ENCODE assay signal across 22 mouse cellular contexts in genomic region chr16:29840412-29840811, GRCm38 (mm10).
A peak's percentile ranks its signal among the peaks of the same experiment; 100 is the strongest.
DNase-seq lines count a peak whose midpoint lies in the region; ATAC-seq lines count a peak whose summit lies in the region.
"Had no signal": no experiment of that assay in that cellular context is flagged by ENCODE, and none has a peak within 500 bp of the region (broad histone marks: within the 10 kb centered on the region; RNA-seq: fewer than 3 reads in every experiment).

No protein-coding gene starts in this region.

- H3K4me1 ChIP-seq in hindbrain, embryonic 10.5 days (replicated peaks): peaks cover 57% of the 10 kb centered on the region
- peaks cover 16% of the 10 kb centered on the region for H3K4me1 ChIP-seq in hindbrain, embryonic 16.5 days (ENCODE audit: control insufficient read depth, insufficient read depth, low read depth, low read length)
- H3K4me1 ChIP-seq in limb, embryonic 10.5 days: peaks cover 63% of the 10 kb centered on the region
- peaks cover 65% of the 10 kb centered on the region for H3K4me1 ChIP-seq in liver, embryonic 12.5 days
- peaks cover 15% of the 10 kb centered on the region for H3K4me1 ChIP-seq in midbrain, embryonic 14.5 days (ENCODE audit: control insufficient read depth, insufficient read depth, low read length)

- no peak for ATAC-seq in hindbrain, embryonic 16.5 days
- ATAC-seq in liver, embryonic 12.5 days: peak; percentile 42; the same call in 1 of the 2 replicates
- no peak for ATAC-seq in midbrain, embryonic 14.5 days (ENCODE audit: low FRiP score, low TSS enrichment)
- no peak for ATAC-seq in megakaryocyte, adult 5-6 weeks (ENCODE audit: poor library complexity, severe bottlenecking)
- ATAC-seq: forebrain, embryonic 15.5 days; inflammation-experienced regulatory T-cells, adult 6 months had no signal

- H3K27ac ChIP-seq in hindbrain, embryonic 10.5 days: 0 out of 2 replicates have a peak overlapping the region, but pooled peaks have one; percentile 29
- no peak overlapping the region for H3K27ac ChIP-seq in hindbrain, embryonic 16.5 days (ENCODE audit: low read depth, low read length)
- peak overlapping the region; percentile 89 for H3K27ac ChIP-seq in limb, embryonic 10.5 days
- H3K27ac ChIP-seq in liver, embryonic 12.5 days: peak overlapping the region; percentile 17; the same call in 1 of the 2 replicates
- H3K27ac ChIP-seq in midbrain, embryonic 14.5 days (replicated peaks; ENCODE audit: low read depth, low read length): no peak overlapping the region
- H3K27ac ChIP-seq: forebrain, embryonic 15.5 days; heart, embryonic 13.5 days; hindbrain, embryonic 13.5 days; kidney, postnatal 0 days had no signal

- 73% methylated on average over 2 of the region's 2 CpGs for WGBS in hindbrain, embryonic 10.5 days
- 76% methylated on average over 2 of the region's 2 CpGs for WGBS in hindbrain, embryonic 16.5 days
- WGBS in limb, embryonic 10.5 days: 58% methylated on average over 2 of the region's 2 CpGs
- WGBS in liver, embryonic 12.5 days (ENCODE audit: insufficient replicate concordance): 10% methylated on average over 2 of the region's 2 CpGs
- WGBS in midbrain, embryonic 14.5 days: 87% methylated on average over 2 of the region's 2 CpGs

- H3K27me3 ChIP-seq in hindbrain, embryonic 10.5 days (ENCODE audit: insufficient read depth, poor library complexity, severe bottlenecking): peaks cover 91% of the 10 kb centered on the region
- H3K27me3 ChIP-seq in hindbrain, embryonic 16.5 days (replicated peaks; ENCODE audit: control insufficient read depth, insufficient read depth, low read length): peaks cover 12% of the 10 kb centered on the region
- H3K27me3 ChIP-seq in limb, embryonic 10.5 days (ENCODE audit: low read depth, poor library complexity, severe bottlenecking): peaks cover 20% of the 10 kb centered on the region; the same call in 1 of the 2 replicates
- H3K27me3 ChIP-seq in liver, embryonic 12.5 days (replicated peaks): 0 out of 2 replicates have a peak, but pooled peaks cover 3% of the 10 kb centered on the region
- H3K27me3 ChIP-seq in midbrain, embryonic 14.5 days (ENCODE audit: control insufficient read depth, insufficient read depth, low read length): peaks cover 31% of the 10 kb centered on the region
- H3K27me3 ChIP-seq: megakaryocyte, embryonic 14.5 days had no signal

- DNase-seq in hindbrain, embryonic 10.5 days (ENCODE audit: low spot score): no peak
- no peak for DNase-seq in limb, embryonic 10.5 days (ENCODE audit: low spot score)
- no peak for DNase-seq in midbrain, embryonic 14.5 days
- DNase-seq in frontal cortex, postnatal 10 days (ENCODE audit: low spot score in 2 of 2): no peak
- no peak for DNase-seq in left cerebral cortex, adult 8-10 months (ENCODE audit: low spot score in 2 of 2)
- DNase-seq: adrenal gland, postnatal 25 days; cerebellum, adult 11 months; heart, adult 18-20 months; kidney, adult 2 months; right cerebral cortex, adult 18-20 months had no signal

- H3K9ac ChIP-seq in hindbrain, embryonic 16.5 days (ENCODE audit: low read depth, low read length): no peak overlapping the region
- H3K9ac ChIP-seq in liver, embryonic 12.5 days: no peak overlapping the region
- H3K9ac ChIP-seq in midbrain, embryonic 14.5 days (replicated peaks; ENCODE audit: low read length): no peak overlapping the region
- H3K9ac ChIP-seq: embryonic facial prominence, embryonic 12.5 days; forebrain, embryonic 15.5 days; heart, embryonic 13.5 days; hindbrain, embryonic 13.5 days; lung, embryonic 14.5 days had no signal

- H3K36me3 ChIP-seq in hindbrain, embryonic 10.5 days: no peaks in the 10 kb centered on the region
- no peaks in the 10 kb centered on the region for H3K36me3 ChIP-seq in hindbrain, embryonic 16.5 days (ENCODE audit: control insufficient read depth, insufficient read depth, low read length)
- no peaks in the 10 kb centered on the region for H3K36me3 ChIP-seq in limb, embryonic 10.5 days
- H3K36me3 ChIP-seq in liver, embryonic 12.5 days: no peaks in the 10 kb centered on the region
- H3K36me3 ChIP-seq in midbrain, embryonic 14.5 days (ENCODE audit: control insufficient read depth, insufficient read depth, low read length): no peaks in the 10 kb centered on the region
- H3K36me3 ChIP-seq: embryonic facial prominence, embryonic 12.5 days; forebrain, embryonic 15.5 days; heart, embryonic 13.5 days; hindbrain, embryonic 13.5 days had no signal

- H3K4me3 ChIP-seq in hindbrain, embryonic 10.5 days: no peak overlapping the region
- no peak overlapping the region for H3K4me3 ChIP-seq in hindbrain, embryonic 16.5 days (ENCODE audit: low read length)
- H3K4me3 ChIP-seq in limb, embryonic 10.5 days: no peak overlapping the region
- no peak overlapping the region for H3K4me3 ChIP-seq in liver, embryonic 12.5 days
- H3K4me3 ChIP-seq in midbrain, embryonic 14.5 days (replicated peaks; ENCODE audit: low read depth, low read length): no peak overlapping the region
- H3K4me3 ChIP-seq: embryonic facial prominence, embryonic 12.5 days; forebrain, embryonic 15.5 days; heart, embryonic 13.5 days; hindbrain, embryonic 13.5 days; myocyte had no signal

- no peaks in the 10 kb centered on the region for H3K9me3 ChIP-seq in hindbrain, embryonic 10.5 days
- no peaks in the 10 kb centered on the region for H3K9me3 ChIP-seq in hindbrain, embryonic 16.5 days (ENCODE audit: control insufficient read depth, low read length)
- H3K9me3 ChIP-seq in limb, embryonic 10.5 days (replicated peaks): no peaks in the 10 kb centered on the region
- no peaks in the 10 kb centered on the region for H3K9me3 ChIP-seq in liver, embryonic 12.5 days (replicated peaks)
- H3K9me3 ChIP-seq in midbrain, embryonic 14.5 days (ENCODE audit: control insufficient read depth, low read length): no peaks in the 10 kb centered on the region
- H3K9me3 ChIP-seq: embryonic facial prominence, embryonic 12.5 days; forebrain, embryonic 15.5 days; heart, embryonic 13.5 days; hindbrain, embryonic 13.5 days; megakaryocyte, embryonic 14.5 days had no signal

- H3K4me2 ChIP-seq in hindbrain, embryonic 16.5 days (ENCODE audit: low read length): no peak overlapping the region
- H3K4me2 ChIP-seq in liver, embryonic 12.5 days: peak overlapping the region; percentile 77
- no peak overlapping the region for H3K4me2 ChIP-seq in midbrain, embryonic 14.5 days (ENCODE audit: low read length)
- H3K4me2 ChIP-seq: forebrain, embryonic 15.5 days; hindbrain, embryonic 13.5 days had no signal

Comparison
In these comparisons a context has a peak if more than half of its experiments do, and no peak if none do; other contexts are left out.
1. H3K27ac ChIP-seq: peak in hindbrain, embryonic 10.5 days (single experiment), limb, embryonic 10.5 days (single experiment) and liver, embryonic 12.5 days (single experiment); none in hindbrain, embryonic 16.5 days (single experiment) and midbrain, embryonic 14.5 days (single experiment).